Mouse (Mus musculus): ENCODE data around the gene F9. TPM values are rescaled to one million over a fixed set of nuclear protein-coding genes. Genes with fewer than 3 reads are reported as not detected.
"Not testable (repeated sequence)": the region's sequence is repeated elsewhere in the genome, so short reads cannot be mapped to it uniquely, and the experiment has no call there.

The F9 gene
- 0.09 TPM in 1 of 2 replicates, not detected in the other for polyA plus RNA-seq (2015; fragmentation: Nextera tagmentation; extraction: Ambion mirVana)

GRCm38 (mm10) chrX:59999221-60000083 is at the start of gene F9:
Gene F9 (plus strand): TSS chrX:59999464.
- no peak within 1 kb of the TSS for H3K27ac ChIP-seq (replicated peaks)
- H3K36me3 ChIP-seq = no peaks in the 10 kb centered on the region
- H3K4me3 ChIP-seq = no peak within 1 kb of the TSS
- H3K9ac ChIP-seq = no peak within 1 kb of the TSS
- H3K4me1 ChIP-seq (replicated peaks) = no peaks in the 10 kb centered on the region
- WGBS = 87% methylated on average over 10 of the region's 10 CpGs
- H3K27me3 ChIP-seq = no peaks in the 10 kb centered on the region
- no peak for ATAC-seq (ENCODE audit: low FRiP score, low read depth)
- no peaks in the 10 kb centered on the region for H3K9me3 ChIP-seq
- H3K4me2 ChIP-seq = no peak within 1 kb of the TSS

- H3K36me3 ChIP-seq; H3K27ac ChIP-seq (replicated peaks); H3K9ac ChIP-seq; H3K4me1 ChIP-seq (replicated peaks); H3K27me3 ChIP-seq; H3K4me2 ChIP-seq; ATAC-seq (ENCODE audit: low FRiP score, low read depth); H3K4me3 ChIP-seq; H3K9me3 ChIP-seq: not testable (repeated sequence)
Observed at GRCm38 (mm10) chrX:59969767-59970166, 29.5 kb upstream of the F9 start.

- no peak overlapping the region for H3K4me2 ChIP-seq
- no peak overlapping the region for H3K27ac ChIP-seq (replicated peaks)
- no peaks in the 10 kb centered on the region for H3K36me3 ChIP-seq
- H3K9me3 ChIP-seq = no peaks in the 10 kb centered on the region
- ATAC-seq (ENCODE audit: low FRiP score, low read depth) = no peak
- H3K4me1 ChIP-seq (replicated peaks) = no peaks in the 10 kb centered on the region
- no peaks in the 10 kb centered on the region for H3K27me3 ChIP-seq
- no peak overlapping the region for H3K4me3 ChIP-seq
- WGBS = 75% methylated on average over 3 of the region's 3 CpGs
- no peak overlapping the region for H3K9ac ChIP-seq
Observed at GRCm38 (mm10) chrX:60000084-60000443, 800 bp downstream of the F9 start.

- Histone ChIP-seq H3K9me3 (no peaks in the 10 kb centered on the region), H3K36me3 (no peaks in the 10 kb centered on the region), H3K4me3 (no peak overlapping the region), H3K4me2 (no peak overlapping the region), H3K9ac (no peak overlapping the region), H3K4me1 (replicated peaks) (no peaks in the 10 kb centered on the region), H3K27ac (replicated peaks) (no peak overlapping the region), H3K27me3 (no peaks in the 10 kb centered on the region)
- no peak for ATAC-seq (ENCODE audit: low FRiP score, low read depth)
- WGBS = 81% methylated on average over 2 of the region's 2 CpGs
Observed at GRCm38 (mm10) chrX:60001461-60001860, 2.2 kb downstream of the F9 start.

GRCm38 (mm10) chrX:60013084-60013676 is 13.9 kb downstream of the F9 start:
- no peaks in the 10 kb centered on the region for H3K9me3 ChIP-seq

GRCm38 (mm10) chrX:60014588-60014987 is 15.3 kb downstream of the F9 start:
- Histone ChIP-seq H3K4me2 (no peak overlapping the region), H3K27me3 (no peaks in the 10 kb centered on the region), H3K36me3 (no peaks in the 10 kb centered on the region), H3K27ac (replicated peaks) (no peak overlapping the region), H3K9me3 (no peaks in the 10 kb centered on the region), H3K4me3 (no peak overlapping the region), H3K4me1 (replicated peaks) (no peaks in the 10 kb centered on the region), H3K9ac (no peak overlapping the region)
- 88% methylated on average over 1 of the region's 1 CpGs for WGBS
- ATAC-seq (ENCODE audit: low FRiP score, low read depth) = no peak

More at GRCm38 (mm10) chrX:60013084-60013676, 13.9 kb downstream of the F9 start:
- no peaks in the 10 kb centered on the region for H3K36me3 ChIP-seq
- no peak overlapping the region for H3K27ac ChIP-seq (replicated peaks)
- ATAC-seq (ENCODE audit: low FRiP score, low read depth) = no peak
- H3K4me3 ChIP-seq = no peak overlapping the region
- H3K4me2 ChIP-seq = no peak overlapping the region
- no peaks in the 10 kb centered on the region for H3K4me1 ChIP-seq (replicated peaks)
- no peak overlapping the region for H3K9ac ChIP-seq
- H3K27me3 ChIP-seq = no peaks in the 10 kb centered on the region

GRCm38 (mm10) chrX:60021007-60021406 is 21.7 kb downstream of the F9 start:
- H3K9me3 ChIP-seq = no peaks in the 10 kb centered on the region
- H3K4me2 ChIP-seq = no peak overlapping the region
- no peaks in the 10 kb centered on the region for H3K27me3 ChIP-seq
- 90% methylated on average over 4 of the region's 4 CpGs for WGBS
- no peak overlapping the region for H3K27ac ChIP-seq (replicated peaks)
- H3K4me3 ChIP-seq = no peak overlapping the region
- no peaks in the 10 kb centered on the region for H3K4me1 ChIP-seq (replicated peaks)
- H3K36me3 ChIP-seq = no peaks in the 10 kb centered on the region
- ATAC-seq (ENCODE audit: low FRiP score, low read depth) = no peak
- H3K9ac ChIP-seq = no peak overlapping the region

GRCm38 (mm10) chrX:60021595-60021994 is 22.3 kb downstream of the F9 start:
- H3K4me1 ChIP-seq (replicated peaks) = no peaks in the 10 kb centered on the region
- H3K9me3 ChIP-seq = no peaks in the 10 kb centered on the region
- no peak overlapping the region for H3K9ac ChIP-seq
- ATAC-seq (ENCODE audit: low FRiP score, low read depth) = no peak
- no peak overlapping the region for H3K27ac ChIP-seq (replicated peaks)
- 84% methylated on average over 2 of the region's 2 CpGs for WGBS
- H3K4me3 ChIP-seq = no peak overlapping the region
- no peaks in the 10 kb centered on the region for H3K27me3 ChIP-seq
- H3K36me3 ChIP-seq = no peaks in the 10 kb centered on the region
- H3K4me2 ChIP-seq = no peak overlapping the region

- Histone ChIP-seq H3K27me3 (no peaks in the 10 kb centered on the region), H3K9me3 (no peaks in the 10 kb centered on the region), H3K36me3 (no peaks in the 10 kb centered on the region), H3K4me3 (no peak overlapping the region), H3K4me1 (replicated peaks) (no peaks in the 10 kb centered on the region), H3K4me2 (no peak overlapping the region), H3K27ac (replicated peaks) (no peak overlapping the region), H3K9ac (no peak overlapping the region)
- no peak for ATAC-seq (ENCODE audit: low FRiP score, low read depth)
- 16% methylated on average over 3 of the region's 3 CpGs for whole genome bisulfite sequencing
Observed at GRCm38 (mm10) chrX:60026654-60027053, 27.4 kb downstream of the F9 start.

- no peaks in the 10 kb centered on the region for H3K4me1 ChIP-seq (replicated peaks)
- WGBS = 94% methylated on average over 1 of the region's 1 CpGs
- no peak for ATAC-seq (ENCODE audit: low FRiP score, low read depth)
- no peak overlapping the region for H3K4me2 ChIP-seq
- H3K36me3 ChIP-seq = no peaks in the 10 kb centered on the region
- H3K27ac ChIP-seq (replicated peaks) = no peak overlapping the region
- no peak overlapping the region for H3K9ac ChIP-seq
- H3K27me3 ChIP-seq = no peaks in the 10 kb centered on the region
- H3K9me3 ChIP-seq = no peaks in the 10 kb centered on the region
- H3K4me3 ChIP-seq = no peak overlapping the region
Observed at GRCm38 (mm10) chrX:60054745-60055144, 55.5 kb downstream of the F9 start.

- no peak overlapping the region for H3K27ac ChIP-seq (replicated peaks)
- no peaks in the 10 kb centered on the region for H3K36me3 ChIP-seq
- 89% methylated on average over 9 of the region's 9 CpGs for WGBS
- no peaks in the 10 kb centered on the region for H3K4me1 ChIP-seq (replicated peaks)
- H3K9me3 ChIP-seq = no peaks in the 10 kb centered on the region
- H3K9ac ChIP-seq = no peak overlapping the region
- ATAC-seq (ENCODE audit: low FRiP score, low read depth) = no peak
- H3K4me3 ChIP-seq = no peak overlapping the region
- no peaks in the 10 kb centered on the region for H3K27me3 ChIP-seq
- H3K4me2 ChIP-seq = no peak overlapping the region
Observed at GRCm38 (mm10) chrX:60055185-60055584, 55.9 kb downstream of the F9 start.

GRCm38 (mm10) chrX:60075359-60075758 is 76.1 kb downstream of the F9 start:
- Histone ChIP-seq H3K36me3 (no peaks in the 10 kb centered on the region), H3K4me3 (no peak overlapping the region), H3K9me3 (no peaks in the 10 kb centered on the region), H3K4me1 (replicated peaks) (no peaks in the 10 kb centered on the region), H3K27me3 (no peaks in the 10 kb centered on the region), H3K27ac (replicated peaks) (no peak overlapping the region), H3K4me2 (no peak overlapping the region), H3K9ac (no peak overlapping the region)
- WGBS = 44% methylated on average over 1 of the region's 1 CpGs
- ATAC-seq (ENCODE audit: low FRiP score, low read depth) = no peak; the same call in 1 of the 2 replicates

All from hindbrain, embryonic 15.5 days (tissue).